Comparison of ENCODE assay signal across 20 mouse cellular contexts in genomic region chr9:98485020-98485419, GRCm38 (mm10). TPM values are rescaled to one million over a fixed set of nuclear protein-coding genes. Genes with fewer than 3 reads are reported as not detected.
"Had no signal": no experiment of that assay in that cellular context is flagged by ENCODE, and none has a peak within 500 bp of the region (broad histone marks: within the 10 kb centered on the region; RNA-seq: fewer than 3 reads in every experiment).

No protein-coding gene starts in this region.

- H3K27me3 ChIP-seq: midbrain, embryonic 12.5 days; neural tube, embryonic 13.5 days; stomach, embryonic 15.5 days had no signal

- H3K27ac ChIP-seq: midbrain, embryonic 10.5 days; midbrain, embryonic 12.5 days; neural tube, embryonic 13.5 days; neural tube, embryonic 15.5 days; stomach, embryonic 15.5 days had no signal

- H3K9ac ChIP-seq: lung, embryonic 14.5 days; midbrain, embryonic 12.5 days; neural tube, embryonic 13.5 days; neural tube, embryonic 15.5 days; stomach, embryonic 15.5 days had no signal

- H3K4me2 ChIP-seq: lung, embryonic 14.5 days; midbrain, embryonic 12.5 days; neural tube, embryonic 13.5 days; neural tube, embryonic 15.5 days; stomach, embryonic 15.5 days had no signal

- H3K4me3 ChIP-seq: midbrain, embryonic 10.5 days; midbrain, embryonic 12.5 days; myocyte; neural tube, embryonic 13.5 days; neural tube, embryonic 15.5 days; stomach, embryonic 15.5 days had no signal

- ATAC-seq: midbrain, embryonic 16.5 days had no signal

- H3K36me3 ChIP-seq: midbrain, embryonic 10.5 days; midbrain, embryonic 12.5 days; neural tube, embryonic 13.5 days; neural tube, embryonic 15.5 days; stomach, embryonic 15.5 days had no signal

- H3K4me1 ChIP-seq: midbrain, embryonic 10.5 days; midbrain, embryonic 12.5 days; neural tube, embryonic 13.5 days; neural tube, embryonic 15.5 days; stomach, embryonic 15.5 days had no signal

- H3K9me3 ChIP-seq: midbrain, embryonic 10.5 days; midbrain, embryonic 12.5 days; neural tube, embryonic 13.5 days; neural tube, embryonic 15.5 days; stomach, embryonic 15.5 days had no signal

- DNase-seq: lung, adult 18-20 months; lung, embryonic 14.5 days; lung, postnatal 10 days; lung, postnatal 4 days; midbrain, embryonic 14.5 days; retina, postnatal 1 day; right cerebral cortex, adult 18-20 months; thymus, adult 18-20 months; thymus, postnatal 14 days; thymus, postnatal 36 days had no signal

RNA-seq across cellular contexts. Expression of gene Rbp2, which starts 0.9 kb away (rescaled TPM):
- total RNA-seq: megakaryocyte, adult 5-6 weeks; megakaryocyte-erythroid progenitor cell, adult 5-6 weeks had no signal
- polyA plus RNA-seq: midbrain, embryonic 14.5 days; midbrain, embryonic 16.5 days; spleen, adult 2 months had no signal
